Mouse (Mus musculus): ENCODE data around the gene Gnai1.

Gnai1 gene

GRCm38 (mm10) chr5:18288079-18288478, 72.1 kb downstream of the Gnai1 start:
- DNase-seq (ENCODE audit: low spot score in 2 of 2) = no peak

GRCm38 (mm10) chr5:18282095-18282494, 78.1 kb downstream of the Gnai1 start:
- no peak for DNase-seq (ENCODE audit: low spot score in 2 of 2)

- no peak for DNase-seq (ENCODE audit: low spot score in 2 of 2)
Measured at GRCm38 (mm10) chr5:18274352-18274940, 85.7 kb downstream of the Gnai1 start.

- DNase-seq (ENCODE audit: low spot score in 2 of 2) = no peak
Measured at GRCm38 (mm10) chr5:18273291-18274284, 86.6 kb downstream of the Gnai1 start.

- DNase-seq (ENCODE audit: low spot score in 2 of 2) = no peak
Measured at GRCm38 (mm10) chr5:18250379-18251017, 109.7 kb downstream of the Gnai1 start.

- DNase-seq (ENCODE audit: low spot score in 2 of 2) = no peak
Measured at GRCm38 (mm10) chr5:18249132-18249531, 111.0 kb downstream of the Gnai1 start.

- no peak for DNase-seq (ENCODE audit: low spot score in 2 of 2)
Measured at GRCm38 (mm10) chr5:18229396-18229795, 130.8 kb downstream of the Gnai1 start.

GRCm38 (mm10) chr5:18228866-18229265, 131.3 kb downstream of the Gnai1 start:
- no peak for DNase-seq (ENCODE audit: low spot score in 2 of 2)

GRCm38 (mm10) chr5:18220873-18221272, 139.3 kb downstream of the Gnai1 start:
- DNase-seq (ENCODE audit: low spot score in 2 of 2) = no peak

GRCm38 (mm10) chr5:18218292-18218691, 141.9 kb downstream of the Gnai1 start:
- no peak for DNase-seq (ENCODE audit: low spot score in 2 of 2)

- DNase-seq (ENCODE audit: low spot score in 2 of 2) = no peak
Measured at GRCm38 (mm10) chr5:18217856-18218255, 142.3 kb downstream of the Gnai1 start.

All from spleen, postnatal 10 days (tissue).